Mouse (Mus musculus) embryonic facial prominence, embryonic 10.5 days (tissue): ENCODE data around the gene Tmem87b. TPM values are rescaled to one million over a fixed set of nuclear protein-coding genes. Genes with fewer than 3 reads are reported as not detected.

ENCODE experiments used
- DNase-seq: peaks from one replicate; pipeline ENCODE4 v3.0.0-alpha.2; 2017; ENCODE audit warnings: low spot score
- H3K27ac ChIP-seq: fragments of 300-500 bp; sonication (generic); replicated peaks from 2 replicates; pipeline ENCODE4 v1.5.1; 2016; ENCODE audit warnings: mild to moderate bottlenecking
- H3K27me3 ChIP-seq: fragments of 300-500 bp; sonication (generic); replicated peaks from 2 replicates; pipeline ENCODE4 v1.6.1; 2016; ENCODE audit warnings: low read depth, mild to moderate bottlenecking; ENCODE audit not compliant: poor library complexity, severe bottlenecking
- H3K36me3 ChIP-seq: fragments of 300-500 bp; sonication (generic); replicated peaks from 2 replicates; pipeline ENCODE4 v1.6.1; 2016; ENCODE audit warnings: mild to moderate bottlenecking, moderate library complexity
- H3K4me1 ChIP-seq: fragments of 300-500 bp; sonication (generic); 2 replicates; pipeline ENCODE4 v1.6.1; 2016
- H3K4me3 ChIP-seq: fragments of 300-500 bp; sonication (generic); 2 replicates; pipeline ENCODE4 v1.5.1; 2016; ENCODE audit warnings: mild to moderate bottlenecking, moderate library complexity
- H3K9me3 ChIP-seq: fragments of 300-500 bp; sonication (generic); 2 replicates; pipeline ENCODE4 v1.6.1; 2016; ENCODE audit warnings: mild to moderate bottlenecking
- WGBS: fragments of 180-500 bp; shearing (Covaris S2); methylation state at CpG from one replicate; pipeline ENCODE4 v1.1.7; 2016; 5-methylcytosine and 5-hydroxymethylcytosine counted together
- polyA plus RNA-seq: library from polyadenylated mRNA; unstranded; fragments of >200 nt; fragmentation: Nextera tagmentation; extraction: Ambion mirVana; gene quantifications from 2 replicates; pipeline ENCODE4 v1.2.1, GENCODE M21; 2016

Tmem87b gene
- polyA plus RNA-seq, 1 experiment from 2014 or later, result 29.7 TPM

- Histone ChIP-seq H3K36me3 (peaks cover 85% of the 10 kb centered on the region), H3K9me3 (no peaks in the 10 kb centered on the region), H3K27me3 (no peaks in the 10 kb centered on the region), H3K4me3 (no peak overlapping the region), H3K4me1 (no peaks in the 10 kb centered on the region), H3K27ac (no peak overlapping the region)
- no peak for DNase-seq
- WGBS, result 93% methylated on average over 1 of the region's 1 CpGs
These were observed 9.9 kb downstream of the Tmem87b start for GRCm38 (mm10) chr2:128827787-128828186.

GRCm38 (mm10) chr2:128832611-128833010 lies 14.7 kb downstream of the Tmem87b start:
- Histone ChIP-seq H3K9me3 (no peaks in the 10 kb centered on the region), H3K4me3 (no peak overlapping the region), H3K4me1 (no peaks in the 10 kb centered on the region), H3K27me3 (no peaks in the 10 kb centered on the region), H3K27ac (no peak overlapping the region), H3K36me3 (peaks cover 95% of the 10 kb centered on the region)
- no peak for DNase-seq
- 88% methylated on average over 3 of the region's 3 CpGs for WGBS

- Histone ChIP-seq H3K27ac (no peak overlapping the region), H3K4me3 (no peak overlapping the region), H3K9me3 (no peaks in the 10 kb centered on the region), H3K4me1 (no peaks in the 10 kb centered on the region), H3K36me3 (peaks cover 95% of the 10 kb centered on the region), H3K27me3 (no peaks in the 10 kb centered on the region)
- DNase-seq, result no peak
- WGBS, result 95% methylated on average over 2 of the region's 2 CpGs
These were observed 15.1 kb downstream of the Tmem87b start for GRCm38 (mm10) chr2:128833035-128833434.

- Histone ChIP-seq H3K27me3 (no peaks in the 10 kb centered on the region), H3K4me1 (no peaks in the 10 kb centered on the region), H3K27ac (no peak overlapping the region), H3K36me3 (peaks cover 92% of the 10 kb centered on the region), H3K4me3 (no peak overlapping the region), H3K9me3 (no peaks in the 10 kb centered on the region)
- DNase-seq, result no peak
- WGBS, result 91% methylated on average over 2 of the region's 2 CpGs
These were observed 15.5 kb downstream of the Tmem87b start for GRCm38 (mm10) chr2:128833435-128833834.

GRCm38 (mm10) chr2:128837531-128837930 lies 19.6 kb downstream of the Tmem87b start:
- no peaks in the 10 kb centered on the region for H3K27me3 ChIP-seq
- H3K36me3 ChIP-seq, result peaks cover 80% of the 10 kb centered on the region
- 90% methylated on average over 8 of the region's 8 CpGs for WGBS

GRCm38 (mm10) chr2:128838611-128839010 lies 20.7 kb downstream of the Tmem87b start:
- DNase-seq, result no peak
- peaks cover 80% of the 10 kb centered on the region for H3K36me3 ChIP-seq
- H3K4me3 ChIP-seq, result no peak overlapping the region
- H3K4me1 ChIP-seq, result no peaks in the 10 kb centered on the region
- no peaks in the 10 kb centered on the region for H3K9me3 ChIP-seq
- no peak overlapping the region for H3K27ac ChIP-seq
- H3K27me3 ChIP-seq, result no peaks in the 10 kb centered on the region
- 97% methylated on average over 3 of the region's 3 CpGs for WGBS

More at GRCm38 (mm10) chr2:128837531-128837930, 19.6 kb downstream of the Tmem87b start:
- no peak for DNase-seq
- H3K4me1 ChIP-seq, result no peaks in the 10 kb centered on the region
- no peak overlapping the region for H3K27ac ChIP-seq
- no peak overlapping the region for H3K4me3 ChIP-seq
- H3K9me3 ChIP-seq, result no peaks in the 10 kb centered on the region

GRCm38 (mm10) chr2:128839501-128839900 lies 21.6 kb downstream of the Tmem87b start:
- Histone ChIP-seq H3K27me3 (no peaks in the 10 kb centered on the region), H3K36me3 (peaks cover 78% of the 10 kb centered on the region), H3K9me3 (no peaks in the 10 kb centered on the region), H3K4me3 (no peak overlapping the region), H3K27ac (no peak overlapping the region), H3K4me1 (no peaks in the 10 kb centered on the region)
- WGBS, result 83% methylated on average over 2 of the region's 2 CpGs
- no peak for DNase-seq

GRCm38 (mm10) chr2:128842437-128842836 lies 24.5 kb downstream of the Tmem87b start:
- Histone ChIP-seq H3K9me3 (no peaks in the 10 kb centered on the region), H3K4me3 (no peak overlapping the region), H3K27ac (no peak overlapping the region), H3K36me3 (peaks cover 77% of the 10 kb centered on the region), H3K27me3 (no peaks in the 10 kb centered on the region), H3K4me1 (no peaks in the 10 kb centered on the region)
- no peak for DNase-seq
- 93% methylated on average over 8 of the region's 8 CpGs for WGBS

- H3K27me3 ChIP-seq, result no peaks in the 10 kb centered on the region
- 99% methylated on average over 2 of the region's 2 CpGs for whole genome bisulfite sequencing
- no peaks in the 10 kb centered on the region for H3K4me1 ChIP-seq
- H3K9me3 ChIP-seq, result no peaks in the 10 kb centered on the region
- no peak overlapping the region for H3K4me3 ChIP-seq
- no peak overlapping the region for H3K27ac ChIP-seq
- H3K36me3 ChIP-seq, result peaks cover 80% of the 10 kb centered on the region
- DNase-seq, result no peak
These were observed 32.1 kb downstream of the Tmem87b start for GRCm38 (mm10) chr2:128850036-128850435.

GRCm38 (mm10) chr2:128856673-128857072 lies 38.8 kb downstream of the Tmem87b start:
- H3K4me3 ChIP-seq, result no peak overlapping the region
- H3K4me1 ChIP-seq, result no peaks in the 10 kb centered on the region
- H3K27me3 ChIP-seq, result peaks cover 1% of the 10 kb centered on the region
- H3K36me3 ChIP-seq, result peaks cover 22% of the 10 kb centered on the region
- WGBS, result 92% methylated on average over 1 of the region's 1 CpGs
- DNase-seq, result no peak
- H3K27ac ChIP-seq, result no peak overlapping the region
- no peaks in the 10 kb centered on the region for H3K9me3 ChIP-seq

- H3K27me3 ChIP-seq, result peaks cover 23% of the 10 kb centered on the region
- H3K27ac ChIP-seq, result no peak overlapping the region
- 88% methylated on average over 6 of the region's 6 CpGs for WGBS
- H3K36me3 ChIP-seq, result peaks cover 5% of the 10 kb centered on the region
- H3K4me1 ChIP-seq, result peaks cover 6% of the 10 kb centered on the region
- H3K9me3 ChIP-seq, result no peaks in the 10 kb centered on the region
- H3K4me3 ChIP-seq, result no peak overlapping the region
- DNase-seq, result no peak
These were observed 41.0 kb downstream of the Tmem87b start for GRCm38 (mm10) chr2:128858962-128859361.

- DNase-seq, result no peak
- Histone ChIP-seq H3K36me3 (peaks cover 2% of the 10 kb centered on the region; the same call in 1 of the 2 replicates), H3K27ac (no peak overlapping the region), H3K9me3 (no peaks in the 10 kb centered on the region), H3K27me3 (peaks cover 32% of the 10 kb centered on the region), H3K4me3 (no peak overlapping the region), H3K4me1 (peaks cover 12% of the 10 kb centered on the region)
- 87% methylated on average over 3 of the region's 3 CpGs for WGBS
These were observed 41.9 kb downstream of the Tmem87b start for GRCm38 (mm10) chr2:128859861-128860260.

- DNase-seq, result no peak
- H3K4me1 ChIP-seq, result peaks cover 18% of the 10 kb centered on the region
- H3K4me3 ChIP-seq, result peak within 1 kb of the TSS; percentile 69
- H3K27ac ChIP-seq, result peak within 1 kb of the TSS; percentile 78
- no peaks in the 10 kb centered on the region for H3K36me3 ChIP-seq
- no peaks in the 10 kb centered on the region for H3K9me3 ChIP-seq
- 89% methylated on average over 9 of the region's 9 CpGs for WGBS
- H3K27me3 ChIP-seq, result peaks cover 48% of the 10 kb centered on the region
These were observed 44.7 kb downstream of the Tmem87b start, which contains the start of gene Fbln7 for GRCm38 (mm10) chr2:128862636-128863035. TSS of gene Fbln7 (plus strand) at chr2:128862981.
